Mouse (Mus musculus) ES-Bruce4 (cell line): ENCODE results near the gene Ubr4.

Experiments used
- EP300 ChIP-seq: IDR thresholded peaks from 2 replicates; pipeline ENCODE4 v1.6.1; 2011; ENCODE audit warnings: low read depth, low read length; ENCODE audit not compliant: insufficient read depth
- POLR2A ChIP-seq: IDR thresholded peaks from one replicate; pipeline ENCODE4 v1.8.1; 2011; ENCODE audit warnings: low read length; ENCODE audit not compliant: insufficient read depth

DNA sequence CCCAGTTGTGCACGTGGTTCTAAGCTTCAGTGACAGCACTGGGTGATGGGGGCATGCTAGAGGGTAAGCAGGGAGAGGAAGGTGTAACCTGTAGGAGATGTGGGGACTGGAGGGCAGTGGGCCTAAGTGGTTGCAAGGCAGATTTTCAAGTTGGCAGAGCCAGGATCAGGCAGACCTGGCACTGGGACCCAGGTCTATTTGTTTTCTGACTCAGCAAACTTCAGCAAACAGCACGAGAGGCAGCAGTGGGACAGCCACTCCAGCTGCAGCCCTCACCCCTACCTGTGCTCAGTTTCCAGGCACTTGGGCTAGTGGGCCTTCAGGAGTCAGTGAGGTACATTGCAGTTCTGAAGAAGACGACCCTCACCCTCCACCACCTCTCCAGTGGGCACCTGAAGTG, 4.8 kb downstream of the Ubr4 start:
- TF ChIP-seq POLR2A = no peak
- no peak for TF ChIP-seq EP300
